Mouse (Mus musculus) forebrain, embryonic 11.5 days (tissue): Measurements from ENCODE around the gene Fgf16. TPM values are rescaled to one million over a fixed set of nuclear protein-coding genes. Genes with fewer than 3 reads are reported as not detected.

ENCODE experiments used
- ATAC-seq: fragments of 200-750 bp; cut with Nextera tagmentation; replicated peaks from 2 replicates; pipeline ENCODE4 v1.8.0; 2017; ENCODE audit warnings: moderate TSS enrichment; ENCODE audit not compliant: low FRiP score
- DNase-seq: peaks from one replicate; pipeline ENCODE4 v3.0.0-alpha.2; 2017; ENCODE audit warnings: low spot score
- H3K27ac ChIP-seq: fragments of 300-500 bp; sonication (generic); 2 replicates; pipeline ENCODE4 v1.5.1; 2014; ENCODE audit warnings: low read depth, low read length
- H3K27me3 ChIP-seq: fragments of 300-500 bp; sonication (generic); 2 replicates; pipeline ENCODE4 v1.6.1; 2014; ENCODE audit warnings: mild to moderate bottlenecking, low read length, mixed read lengths; ENCODE audit not compliant: control insufficient read depth, insufficient read depth
- H3K36me3 ChIP-seq: fragments of 300-500 bp; sonication (generic); 2 replicates; pipeline ENCODE4 v1.6.1; 2014; ENCODE audit warnings: mild to moderate bottlenecking, low read length, moderate library complexity, mixed read lengths; ENCODE audit not compliant: control insufficient read depth, insufficient read depth
- H3K4me1 ChIP-seq: fragments of 300-500 bp; sonication (generic); replicated peaks from 2 replicates; pipeline ENCODE4 v1.6.1; 2014; ENCODE audit warnings: low read length, mixed read lengths; ENCODE audit not compliant: control insufficient read depth, insufficient read depth
- H3K4me2 ChIP-seq: fragments of 300-500 bp; sonication (generic); 2 replicates; pipeline ENCODE4 v1.6.1; 2014; ENCODE audit warnings: low read depth, mild to moderate bottlenecking, low read length, moderate library complexity, mixed read lengths; ENCODE audit not compliant: severe bottlenecking
- H3K4me3 ChIP-seq: fragments of 300-500 bp; sonication (generic); 2 replicates; pipeline ENCODE4 v1.5.1; 2014; ENCODE audit warnings: low read depth, low read length
- H3K9ac ChIP-seq: fragments of 300-500 bp; sonication (generic); 2 replicates; pipeline ENCODE4 v1.6.1; 2014; ENCODE audit warnings: low read length
- H3K9me3 ChIP-seq: fragments of 300-500 bp; sonication (generic); 2 replicates; pipeline ENCODE4 v1.6.1; 2016; ENCODE audit warnings: low read length, mixed read lengths; ENCODE audit not compliant: control insufficient read depth
- WGBS: fragments of 180-500 bp; shearing (Covaris S2); extraction: QIAGEN DNeasy Blood & Tissue Kit; methylation state at CpG from one replicate; pipeline ENCODE4 v1.1.7; 2014; 5-methylcytosine and 5-hydroxymethylcytosine counted together
- polyA plus RNA-seq: library from polyadenylated mRNA; unstranded; fragments of >200 nt; fragmentation: Nextera tagmentation; extraction: Ambion mirVana; gene quantifications from 2 replicates; pipeline ENCODE4 v1.2.1, GENCODE M21; 2014

Gene Fgf16
- polyA plus RNA-seq, 1 experiment from 2014 or later = 0.11 TPM

DNA sequence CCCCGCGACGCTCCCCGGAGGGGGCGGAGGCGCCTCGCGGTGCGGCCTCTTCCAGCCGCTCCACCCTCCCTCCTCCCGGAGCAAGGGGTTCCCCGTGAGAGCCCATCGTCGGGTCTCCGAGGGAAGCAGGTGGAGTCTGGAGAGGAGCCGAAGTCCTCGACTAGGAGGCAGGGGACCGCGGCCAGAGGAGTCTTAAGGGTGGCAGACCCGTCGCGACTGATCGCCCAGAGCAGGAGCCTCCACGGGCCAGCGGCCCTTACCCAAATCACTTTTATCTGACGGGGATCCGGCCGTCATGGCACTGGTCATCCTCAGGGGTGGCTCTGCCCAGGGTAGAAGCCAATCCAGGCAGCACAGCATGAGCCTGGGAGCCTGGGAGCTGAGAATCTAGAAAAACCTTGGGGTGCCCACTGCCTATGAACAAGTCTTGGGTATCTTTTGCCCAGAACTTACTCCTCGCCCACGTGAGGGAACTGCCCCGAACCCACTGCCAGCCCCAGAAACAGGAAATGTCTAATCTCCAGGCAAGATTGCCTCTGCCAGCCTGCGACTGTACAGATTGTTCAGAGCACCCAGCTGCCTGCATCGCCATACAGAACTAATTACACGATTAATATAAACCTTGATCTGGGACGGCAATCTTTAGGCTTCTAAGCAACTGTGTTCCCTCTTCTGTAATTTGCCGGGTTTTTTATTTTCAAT lies 1.1 kb downstream of the Fgf16 start:
- peak overlapping the region; percentile 31 for H3K4me3 ChIP-seq
- WGBS = 12% methylated on average over 27 of the region's 36 CpGs
- H3K9ac ChIP-seq = no peak overlapping the region
- no peak overlapping the region for H3K27ac ChIP-seq
- H3K9me3 ChIP-seq = no peaks in the 10 kb centered on the region
- peaks cover 39% of the 10 kb centered on the region for H3K27me3 ChIP-seq
- no peaks in the 10 kb centered on the region for H3K4me1 ChIP-seq
- peak overlapping the region; percentile 57 for H3K4me2 ChIP-seq
- ATAC-seq (peak; percentile 32; the same call in 1 of the 2 replicates), DNase-seq (peak; percentile 51)
- no peaks in the 10 kb centered on the region for H3K36me3 ChIP-seq

DNA sequence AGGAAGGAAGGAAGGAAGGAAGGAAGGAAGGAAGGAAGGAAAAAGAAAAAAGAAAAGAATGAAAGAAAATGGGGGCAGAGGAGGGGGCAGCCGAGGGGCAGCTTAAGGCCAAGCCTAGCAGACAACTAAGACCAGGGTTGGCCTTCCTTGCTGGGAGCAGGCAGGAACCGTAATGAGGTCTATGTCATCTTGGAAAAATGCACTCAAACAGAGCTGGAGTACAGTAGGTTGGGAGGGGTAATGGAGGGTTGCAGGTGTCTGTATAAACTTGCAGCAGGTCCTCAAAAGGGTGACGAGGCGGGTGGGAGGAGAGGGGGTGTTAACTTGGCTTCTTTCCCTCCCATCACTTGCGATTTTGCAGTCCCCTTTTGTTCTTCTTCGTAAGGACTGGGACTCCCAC lies 1.9 kb downstream of the Fgf16 start:
- H3K36me3 ChIP-seq = no peaks in the 10 kb centered on the region
- H3K9me3 ChIP-seq = no peaks in the 10 kb centered on the region
- H3K4me1 ChIP-seq = no peaks in the 10 kb centered on the region
- no peak overlapping the region for H3K9ac ChIP-seq
- DNase-seq = no peak
- H3K4me3 ChIP-seq = no peak overlapping the region
- H3K4me2 ChIP-seq = no peak overlapping the region
- ATAC-seq = no peak
- no peak overlapping the region for H3K27ac ChIP-seq
- 41% methylated on average over 6 of the region's 6 CpGs for WGBS
- peaks cover 39% of the 10 kb centered on the region for H3K27me3 ChIP-seq

DNA sequence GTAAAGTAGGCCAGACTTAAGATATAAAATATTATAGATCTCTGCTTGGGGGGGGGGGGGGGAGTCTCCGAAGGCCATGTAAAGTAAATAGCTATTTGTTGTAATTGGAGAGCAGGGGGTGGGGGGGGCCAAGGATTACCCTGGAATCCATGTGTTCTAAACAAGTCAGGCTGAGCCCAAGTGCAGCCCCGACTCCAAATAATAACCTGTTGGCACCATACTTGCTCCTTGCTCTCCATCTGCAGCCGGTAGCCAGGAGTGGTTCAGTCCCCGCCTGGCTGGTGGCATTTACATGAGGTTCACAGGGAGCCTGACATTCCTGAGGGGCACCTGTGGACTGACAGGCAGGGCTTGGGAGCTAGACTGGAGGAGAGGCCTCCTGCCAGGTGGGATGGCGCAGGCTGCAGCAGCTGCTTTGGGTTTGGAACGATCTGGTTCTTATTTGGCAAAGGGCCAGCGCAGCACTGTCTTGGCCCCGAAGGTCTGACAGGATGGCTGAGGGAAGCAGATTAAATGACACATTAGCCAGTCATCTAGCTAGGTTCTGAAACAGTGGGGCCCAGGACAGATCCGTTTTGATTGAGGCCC lies 3.2 kb downstream of the Fgf16 start:
- H3K9me3 ChIP-seq = no peaks in the 10 kb centered on the region
- WGBS = 37% methylated on average over 9 of the region's 9 CpGs
- H3K27me3 ChIP-seq = peaks cover 39% of the 10 kb centered on the region
- ATAC-seq (no peak), DNase-seq (peak; percentile 52)
- no peak overlapping the region for H3K27ac ChIP-seq
- no peak overlapping the region for H3K9ac ChIP-seq
- H3K4me1 ChIP-seq = no peaks in the 10 kb centered on the region
- H3K4me3 ChIP-seq = no peak overlapping the region
- H3K4me2 ChIP-seq = no peak overlapping the region
- H3K36me3 ChIP-seq = no peaks in the 10 kb centered on the region

DNA sequence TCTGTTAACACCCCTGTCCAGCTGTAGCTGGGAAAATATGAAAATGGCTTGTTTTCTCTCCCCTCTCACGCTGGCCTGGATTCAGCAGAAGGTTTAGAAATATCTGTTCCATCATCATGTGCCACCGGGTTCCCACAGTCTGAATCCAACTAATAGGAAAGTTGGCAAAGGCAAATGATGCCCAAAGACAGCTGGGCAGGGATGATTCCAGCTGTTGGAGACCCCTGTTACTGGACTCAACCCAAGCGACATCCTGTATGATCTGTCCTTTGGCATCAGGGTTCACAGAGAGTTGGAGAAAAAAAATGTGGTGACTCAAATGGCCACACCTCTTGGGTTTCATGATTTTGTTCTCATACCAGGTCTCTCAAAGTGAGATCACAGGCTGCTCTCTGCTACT lies 3.9 kb downstream of the Fgf16 start:
- ATAC-seq = no peak
- Histone ChIP-seq H3K27me3 (peaks cover 37% of the 10 kb centered on the region), H3K9me3 (no peaks in the 10 kb centered on the region), H3K4me3 (no peak overlapping the region), H3K9ac (no peak overlapping the region), H3K36me3 (no peaks in the 10 kb centered on the region), H3K4me2 (no peak overlapping the region), H3K4me1 (no peaks in the 10 kb centered on the region), H3K27ac (no peak overlapping the region)
- no peak for DNase-seq
- WGBS = 88% methylated on average over 3 of the region's 3 CpGs

DNA sequence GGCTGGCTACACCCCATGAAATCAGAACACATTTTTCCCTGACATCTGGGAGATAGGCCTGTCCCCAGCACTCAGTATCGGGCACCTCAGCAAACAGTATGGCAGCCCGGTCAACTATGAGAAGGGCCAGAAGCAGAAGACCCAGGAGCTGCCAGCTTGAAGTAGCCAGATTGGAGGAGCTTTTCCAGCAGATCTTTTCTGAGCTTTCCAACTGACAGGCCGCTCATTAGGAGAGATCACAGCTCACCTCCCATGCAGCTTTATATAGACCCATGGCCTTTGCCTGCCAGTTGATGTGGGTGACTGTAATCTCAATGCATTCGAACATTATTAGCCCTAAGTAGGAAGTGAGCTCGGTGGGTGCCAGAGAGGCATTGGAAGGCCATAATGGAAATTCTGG lies 9.2 kb downstream of the Fgf16 start:
- Histone ChIP-seq H3K27ac (no peak overlapping the region), H3K9me3 (no peaks in the 10 kb centered on the region), H3K27me3 (peaks cover 2% of the 10 kb centered on the region; the same call in 1 of the 2 replicates), H3K4me3 (no peak overlapping the region), H3K4me2 (no peak overlapping the region), H3K9ac (no peak overlapping the region), H3K4me1 (no peaks in the 10 kb centered on the region), H3K36me3 (no peaks in the 10 kb centered on the region)
- DNase-seq = no peak
- WGBS = 89% methylated on average over 5 of the region's 5 CpGs
- no peak for ATAC-seq

DNA sequence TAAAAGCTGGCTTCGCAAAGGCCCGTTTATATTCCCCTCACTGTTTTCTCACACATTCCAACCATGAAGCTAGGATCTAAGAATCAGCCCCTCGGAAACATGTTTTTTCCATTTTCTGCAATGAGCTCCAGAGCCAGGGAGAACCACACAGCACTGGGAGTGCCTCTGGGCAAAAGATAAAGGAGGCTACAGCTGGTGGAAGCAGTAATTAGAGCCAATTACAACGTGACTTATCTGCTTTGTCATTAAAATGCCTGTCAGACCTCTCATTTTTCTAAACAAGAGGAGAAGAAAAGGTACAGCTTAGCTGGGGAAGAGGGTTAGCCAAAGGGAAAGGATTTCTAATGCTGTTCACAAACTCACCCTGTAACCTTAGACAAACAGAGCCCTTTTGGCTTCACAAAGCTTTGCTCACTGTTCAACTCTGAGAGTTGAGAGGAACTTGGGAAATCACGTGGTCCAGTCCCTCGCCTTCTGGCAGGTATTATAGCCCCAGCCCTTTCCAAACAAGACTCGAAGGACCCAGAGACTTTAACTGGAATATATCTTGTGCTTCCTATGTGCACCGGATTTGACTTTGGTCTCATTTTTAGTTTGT lies 30.8 kb downstream of the Fgf16 start:
- Histone ChIP-seq H3K27me3 (no peaks in the 10 kb centered on the region), H3K4me3 (no peak overlapping the region), H3K9me3 (no peaks in the 10 kb centered on the region), H3K27ac (no peak overlapping the region), H3K4me2 (no peak overlapping the region), H3K4me1 (no peaks in the 10 kb centered on the region), H3K36me3 (no peaks in the 10 kb centered on the region), H3K9ac (no peak overlapping the region)
- ATAC-seq = peak; percentile 65; the same call in 1 of the 2 replicates
- WGBS = 45% methylated on average over 8 of the region's 8 CpGs
- no peak for DNase-seq

DNA sequence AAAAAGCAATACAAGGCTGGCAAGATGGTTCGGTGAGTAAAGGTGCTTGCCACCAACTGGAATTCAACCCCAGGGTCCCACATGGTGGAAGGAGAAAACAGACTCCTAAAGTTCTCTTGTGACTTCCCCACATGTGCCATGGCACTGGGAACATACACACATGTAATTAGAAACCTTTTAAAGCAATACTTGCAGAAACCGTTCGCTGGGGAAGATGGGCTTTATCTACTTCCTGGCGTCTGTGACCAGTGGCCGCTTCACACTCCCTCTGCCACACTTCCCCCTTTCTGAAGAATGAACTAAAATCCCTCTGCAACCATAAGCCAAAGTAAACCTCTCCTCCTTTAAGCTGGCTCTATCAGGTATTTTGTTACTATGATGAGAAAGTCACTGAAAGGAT lies 60.4 kb downstream of the Fgf16 start:
- Histone ChIP-seq H3K4me1 (no peaks in the 10 kb centered on the region), H3K4me3 (no peak overlapping the region), H3K4me2 (no peak overlapping the region), H3K27me3 (peaks cover 2% of the 10 kb centered on the region; the same call in 1 of the 2 replicates), H3K9ac (no peak overlapping the region), H3K27ac (no peak overlapping the region), H3K9me3 (no peaks in the 10 kb centered on the region), H3K36me3 (no peaks in the 10 kb centered on the region; the same call in 1 of the 2 replicates)
- no peak for ATAC-seq
- 91% methylated on average over 5 of the region's 5 CpGs for WGBS
- DNase-seq = no peak
